Mouse (Mus musculus) testis, postnatal 14 days (tissue): Measurements from ENCODE around the gene Brd7.

ENCODE experiments used
- DNase-seq: peaks from one replicate; pipeline ENCODE4 v3.0.0; 2021; ENCODE audit warnings: low spot score

The Brd7 gene

GRCm38 (mm10) chr8:88309881-88310280, 52.1 kb downstream of the Brd7 start:
- DNase-seq: no peak

- no peak for DNase-seq
These were observed 52.6 kb downstream of the Brd7 start for GRCm38 (mm10) chr8:88309274-88309873.

GRCm38 (mm10) chr8:88307736-88308135, 54.3 kb downstream of the Brd7 start:
- DNase-seq: no peak

GRCm38 (mm10) chr8:88306511-88306910, 55.5 kb downstream of the Brd7 start:
- DNase-seq: no peak

DNA sequence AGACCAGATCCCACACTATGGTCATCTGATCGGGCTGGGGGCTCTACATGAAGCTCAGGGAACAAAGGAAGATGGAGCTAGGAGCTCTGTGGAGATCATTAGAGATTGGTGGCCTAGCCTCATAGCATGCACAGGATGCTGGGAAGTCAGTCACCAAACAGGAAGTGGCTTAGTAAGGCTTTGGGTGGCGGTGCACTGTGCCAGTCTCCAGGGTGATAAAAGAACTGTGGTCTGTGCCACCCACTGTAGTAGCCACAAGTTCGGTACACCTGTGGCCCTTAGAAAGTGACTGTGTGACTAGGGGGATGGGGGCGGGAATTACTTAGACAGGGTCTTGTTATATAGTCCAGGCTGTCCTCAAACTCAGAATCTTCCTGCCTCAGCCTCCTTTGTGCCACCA, 56.2 kb downstream of the Brd7 start:
- DNase-seq: no peak

GRCm38 (mm10) chr8:88301589-88302437, 60.2 kb downstream of the Brd7 start:
- no peak for DNase-seq

GRCm38 (mm10) chr8:88299907-88300603, 61.9 kb downstream of the Brd7 start:
- no peak for DNase-seq

- DNase-seq: no peak
These were observed 63.3 kb downstream of the Brd7 start for GRCm38 (mm10) chr8:88298733-88299103.

GRCm38 (mm10) chr8:88297976-88298732, 63.8 kb downstream of the Brd7 start:
- DNase-seq: peak; percentile 77

DNA sequence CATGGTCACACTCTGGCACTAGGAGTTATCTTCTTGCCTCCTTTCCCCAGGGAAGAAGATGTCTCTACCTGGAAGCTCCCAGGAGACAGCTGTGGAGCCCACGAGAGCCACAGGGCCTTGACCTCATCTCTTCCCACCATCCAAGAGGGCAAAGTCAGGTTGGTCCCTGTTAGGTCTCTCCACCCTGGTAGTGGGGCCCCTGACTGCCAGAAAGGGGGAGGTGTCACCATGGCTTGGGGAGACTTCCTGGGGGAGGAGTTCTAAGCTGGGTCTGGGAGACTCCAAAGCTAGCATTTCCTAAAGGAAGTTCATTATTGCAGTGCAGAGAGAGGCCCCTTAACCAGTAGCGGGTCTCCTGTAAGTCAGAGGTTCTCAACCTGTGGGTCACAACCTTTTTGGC, 67.0 kb downstream of the Brd7 start:
- DNase-seq: no peak

GRCm38 (mm10) chr8:88293590-88294356, 68.2 kb downstream of the Brd7 start:
- DNase-seq: no peak

DNA sequence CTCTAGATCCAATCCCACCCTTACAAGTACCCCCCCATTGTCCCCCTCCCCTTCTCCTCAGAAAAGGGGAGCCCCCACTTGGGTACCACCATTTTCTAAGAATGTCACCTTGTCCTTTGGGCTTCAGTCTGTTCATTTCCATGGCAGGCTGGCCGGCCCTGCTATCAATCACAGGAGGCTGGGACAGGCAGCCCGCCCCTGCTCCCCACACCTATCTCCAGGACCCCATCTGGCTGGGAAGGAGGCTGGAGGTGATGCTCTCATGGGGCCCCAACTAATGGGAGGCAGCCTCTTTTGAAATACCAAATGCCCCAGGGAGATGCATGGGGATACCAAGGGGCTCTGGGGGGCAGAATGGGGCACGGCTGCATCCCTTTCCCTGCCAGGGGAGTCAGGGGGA, 69.1 kb downstream of the Brd7 start:
- DNase-seq: no peak

- no peak for DNase-seq
These were observed 70.7 kb downstream of the Brd7 start for GRCm38 (mm10) chr8:88291305-88291690.

- DNase-seq: no peak
These were observed 71.4 kb downstream of the Brd7 start for GRCm38 (mm10) chr8:88290326-88291304.

- DNase-seq: no peak
These were observed 72.1 kb downstream of the Brd7 start for GRCm38 (mm10) chr8:88289901-88290300.

GRCm38 (mm10) chr8:88288622-88289242, 73.3 kb downstream of the Brd7 start:
- no peak for DNase-seq

GRCm38 (mm10) chr8:88286421-88286960, 75.5 kb downstream of the Brd7 start:
- no peak for DNase-seq

- DNase-seq: no peak
These were observed 76.3 kb downstream of the Brd7 start for GRCm38 (mm10) chr8:88285469-88286356.

DNA sequence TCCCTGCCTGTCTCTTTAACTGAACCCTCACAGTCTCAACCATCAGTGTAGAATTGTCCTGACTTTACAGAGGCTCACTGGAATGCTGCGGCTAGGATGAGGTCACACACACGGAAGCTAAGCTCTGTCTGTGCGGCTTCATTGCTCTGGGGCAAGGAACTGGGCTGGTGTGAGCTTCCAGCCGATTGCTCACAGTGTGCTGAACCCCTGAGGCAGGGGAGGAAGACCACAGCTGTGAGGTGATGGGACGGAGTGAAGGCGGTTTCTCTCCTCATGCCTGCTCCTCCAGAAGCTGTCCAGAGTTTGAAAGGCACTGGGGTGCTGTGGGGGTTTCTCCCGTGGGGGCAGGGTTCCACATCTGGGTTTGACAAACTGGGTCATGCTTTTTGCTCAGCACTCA, 77.3 kb downstream of the Brd7 start:
- no peak for DNase-seq
